Mouse (Mus musculus): ENCODE measurements around the gene Ryr2. TPM values are rescaled to one million over a fixed set of nuclear protein-coding genes. Genes with fewer than 3 reads are reported as not detected.
"Not testable (repeated sequence)": the region's sequence is repeated elsewhere in the genome, so short reads cannot be mapped to it uniquely, and the experiment has no call there.

The Ryr2 gene
- polyA plus RNA-seq, 1 experiment from 2014 or later, result 0.80 TPM

- ATAC-seq (replicated peaks; ENCODE audit: insufficient number of reproducible peaks, low FRiP score, low TSS enrichment, low read depth), result no peak
Observed at GRCm38 (mm10) chr13:11595431-11595830, 511.3 kb downstream of the Ryr2 start.

DNA sequence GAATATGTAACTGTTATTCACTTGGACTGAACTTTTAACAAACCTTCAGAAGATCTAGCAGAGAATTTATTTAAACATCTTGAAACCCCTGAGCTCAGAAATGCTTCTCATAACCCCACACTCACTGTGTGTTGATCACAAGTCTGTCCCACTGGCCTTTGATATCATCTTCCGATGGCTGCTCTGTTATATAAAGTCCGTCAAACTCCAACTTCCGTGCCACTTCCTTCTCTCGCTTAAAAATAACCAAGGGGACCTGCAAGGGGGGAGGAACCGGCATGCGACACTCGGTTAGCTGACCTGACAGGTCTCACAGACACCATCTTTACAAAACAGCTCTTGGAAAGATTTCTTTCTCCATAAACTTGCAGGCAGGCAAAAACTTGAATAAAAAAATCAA, 521.5 kb downstream of the Ryr2 start:
- ATAC-seq (replicated peaks; ENCODE audit: insufficient number of reproducible peaks, low FRiP score, low TSS enrichment, low read depth) (no peak), DNase-seq (ENCODE audit: low spot score) (no peak)
- H3K27me3 ChIP-seq (ENCODE audit: control insufficient read depth, insufficient read depth, low read length), result no peaks in the 10 kb centered on the region
- H3K36me3 ChIP-seq (replicated peaks; ENCODE audit: control insufficient read depth, insufficient read depth, low read depth, low read length), result no peaks in the 10 kb centered on the region
- no peak overlapping the region for H3K4me2 ChIP-seq (ENCODE audit: low read depth, low read length)
- H3K9ac ChIP-seq (replicated peaks; ENCODE audit: low read length), result no peak overlapping the region
- no peaks in the 10 kb centered on the region for H3K4me1 ChIP-seq (ENCODE audit: control insufficient read depth, insufficient read depth, low read length)
- H3K4me3 ChIP-seq (ENCODE audit: low read depth, low read length), result no peak overlapping the region
- no peaks in the 10 kb centered on the region for H3K9me3 ChIP-seq (replicated peaks; ENCODE audit: control insufficient read depth, low read length)
- 83% methylated on average over 7 of the region's 7 CpGs for WGBS
- H3K27ac ChIP-seq (replicated peaks; ENCODE audit: low read depth, low read length), result no peak overlapping the region

More at GRCm38 (mm10) chr13:11595431-11595830, 511.3 kb downstream of the Ryr2 start:
- Histone ChIP-seq H3K4me1 (ENCODE audit: control insufficient read depth, insufficient read depth, low read length) (no peaks in the 10 kb centered on the region), H3K36me3 (replicated peaks; ENCODE audit: control insufficient read depth, insufficient read depth, low read depth, low read length) (no peaks in the 10 kb centered on the region), H3K9me3 (replicated peaks; ENCODE audit: control insufficient read depth, low read length) (no peaks in the 10 kb centered on the region), H3K27ac (replicated peaks; ENCODE audit: low read depth, low read length) (no peak overlapping the region), H3K27me3 (ENCODE audit: control insufficient read depth, insufficient read depth, low read length) (no peaks in the 10 kb centered on the region), H3K4me3 (ENCODE audit: low read depth, low read length) (no peak overlapping the region), H3K9ac (replicated peaks; ENCODE audit: low read length) (no peak overlapping the region), H3K4me2 (ENCODE audit: low read depth, low read length) (no peak overlapping the region)
- WGBS, result 87% methylated on average over 9 of the region's 9 CpGs
- no peak for DNase-seq (ENCODE audit: low spot score)

- ATAC-seq (replicated peaks; ENCODE audit: insufficient number of reproducible peaks, low FRiP score, low TSS enrichment, low read depth) (peak; percentile 52; the same call in 1 of the 2 replicates), DNase-seq (ENCODE audit: low spot score) (no peak)
- Histone ChIP-seq H3K4me1 (ENCODE audit: control insufficient read depth, insufficient read depth, low read length) (no peaks in the 10 kb centered on the region), H3K27ac (replicated peaks; ENCODE audit: low read depth, low read length) (no peak overlapping the region), H3K36me3 (replicated peaks; ENCODE audit: control insufficient read depth, insufficient read depth, low read depth, low read length) (no peaks in the 10 kb centered on the region), H3K4me2 (ENCODE audit: low read depth, low read length) (no peak overlapping the region), H3K9me3 (replicated peaks; ENCODE audit: control insufficient read depth, low read length) (no peaks in the 10 kb centered on the region), H3K4me3 (ENCODE audit: low read depth, low read length) (no peak overlapping the region), H3K9ac (replicated peaks; ENCODE audit: low read length) (no peak overlapping the region), H3K27me3 (ENCODE audit: control insufficient read depth, insufficient read depth, low read length) (no peaks in the 10 kb centered on the region)
- WGBS, result 46% methylated on average over 2 of the region's 2 CpGs
Observed at GRCm38 (mm10) chr13:11572552-11572951, 534.2 kb downstream of the Ryr2 start.

- H3K36me3 ChIP-seq (replicated peaks; ENCODE audit: control insufficient read depth, insufficient read depth, low read depth, low read length), result no peaks in the 10 kb centered on the region
- H3K4me2 ChIP-seq (ENCODE audit: low read depth, low read length), result no peak overlapping the region
- DNase-seq (ENCODE audit: low spot score) (no peak), ATAC-seq (replicated peaks; ENCODE audit: insufficient number of reproducible peaks, low FRiP score, low TSS enrichment, low read depth) (no peak)
- no peak overlapping the region for H3K27ac ChIP-seq (replicated peaks; ENCODE audit: low read depth, low read length)
- no peak overlapping the region for H3K9ac ChIP-seq (replicated peaks; ENCODE audit: low read length)
- no peak overlapping the region for H3K4me3 ChIP-seq (ENCODE audit: low read depth, low read length)
- H3K27me3 ChIP-seq (ENCODE audit: control insufficient read depth, insufficient read depth, low read length), result no peaks in the 10 kb centered on the region
- no peaks in the 10 kb centered on the region for H3K9me3 ChIP-seq (replicated peaks; ENCODE audit: control insufficient read depth, low read length)
- no peaks in the 10 kb centered on the region for H3K4me1 ChIP-seq (ENCODE audit: control insufficient read depth, insufficient read depth, low read length)
Observed at GRCm38 (mm10) chr13:11567376-11567775, 539.4 kb downstream of the Ryr2 start.

- H3K9me3 ChIP-seq (replicated peaks; ENCODE audit: control insufficient read depth, low read length), result no peaks in the 10 kb centered on the region
- H3K4me1 ChIP-seq (ENCODE audit: control insufficient read depth, insufficient read depth, low read length), result no peaks in the 10 kb centered on the region
- H3K4me3 ChIP-seq (ENCODE audit: low read depth, low read length), result no peak overlapping the region
- H3K27me3 ChIP-seq (ENCODE audit: control insufficient read depth, insufficient read depth, low read length), result no peaks in the 10 kb centered on the region
- 69% methylated on average over 9 of the region's 9 CpGs for WGBS
- H3K4me2 ChIP-seq (ENCODE audit: low read depth, low read length), result no peak overlapping the region
- ATAC-seq (replicated peaks; ENCODE audit: insufficient number of reproducible peaks, low FRiP score, low TSS enrichment, low read depth), result no peak
- H3K9ac ChIP-seq (replicated peaks; ENCODE audit: low read length), result no peak overlapping the region
- no peaks in the 10 kb centered on the region for H3K36me3 ChIP-seq (replicated peaks; ENCODE audit: control insufficient read depth, insufficient read depth, low read depth, low read length)
- no peak for DNase-seq (ENCODE audit: low spot score)
- no peak overlapping the region for H3K27ac ChIP-seq (replicated peaks; ENCODE audit: low read depth, low read length)
Observed at GRCm38 (mm10) chr13:11566486-11566885, 540.3 kb downstream of the Ryr2 start.

DNA sequence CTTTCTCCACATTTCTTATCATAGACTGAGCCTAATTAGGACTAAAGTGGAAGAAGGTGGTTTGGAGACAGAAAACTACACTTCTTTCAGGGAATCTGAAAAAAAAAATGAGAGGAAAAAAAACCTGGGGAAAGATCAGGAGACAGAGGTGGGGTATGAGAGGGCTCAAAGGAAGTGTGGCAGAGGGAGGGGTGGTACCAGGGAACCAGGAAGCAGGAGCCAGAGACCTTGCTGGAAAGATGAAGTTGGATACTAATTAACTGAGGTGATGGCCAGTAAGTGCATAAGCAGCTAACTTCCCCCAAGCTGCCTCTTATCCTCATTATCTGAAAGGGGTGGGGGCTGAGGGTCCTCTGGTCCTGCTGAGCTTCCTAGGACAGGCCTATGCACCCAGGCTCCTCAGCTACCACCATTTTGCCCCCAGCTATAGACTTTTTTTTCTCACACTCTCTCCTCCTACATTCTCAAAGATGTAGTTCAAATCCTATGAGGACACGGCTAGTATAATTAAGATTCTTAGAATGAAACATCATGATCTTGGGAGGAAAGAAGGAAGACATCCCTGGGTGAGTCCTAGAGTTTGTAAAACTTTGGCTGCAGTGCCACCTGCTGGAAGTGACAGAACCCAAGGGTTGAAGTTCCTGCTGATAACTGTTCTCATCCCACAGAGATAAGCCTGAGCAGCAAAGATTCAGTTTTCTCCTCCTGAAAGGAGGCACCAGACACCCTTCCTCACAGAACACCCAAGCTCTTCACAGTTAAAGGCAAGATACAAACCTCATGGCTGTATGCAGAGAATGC, 543.3 kb downstream of the Ryr2 start:
- peak; percentile 48; the same call in 1 of the 2 replicates for ATAC-seq (replicated peaks; ENCODE audit: insufficient number of reproducible peaks, low FRiP score, low TSS enrichment, low read depth)
- peak; percentile 64 for DNase-seq (ENCODE audit: low spot score)
- WGBS, result 24% methylated on average over 1 of the region's 1 CpGs
- Histone ChIP-seq H3K9ac (replicated peaks; ENCODE audit: low read length) (no peak overlapping the region), H3K36me3 (replicated peaks; ENCODE audit: control insufficient read depth, insufficient read depth, low read depth, low read length) (no peaks in the 10 kb centered on the region), H3K4me2 (ENCODE audit: low read depth, low read length) (no peak overlapping the region), H3K27ac (replicated peaks; ENCODE audit: low read depth, low read length) (no peak overlapping the region), H3K9me3 (replicated peaks; ENCODE audit: control insufficient read depth, low read length) (no peaks in the 10 kb centered on the region), H3K27me3 (ENCODE audit: control insufficient read depth, insufficient read depth, low read length) (no peaks in the 10 kb centered on the region), H3K4me3 (ENCODE audit: low read depth, low read length) (no peak overlapping the region), H3K4me1 (ENCODE audit: control insufficient read depth, insufficient read depth, low read length) (no peaks in the 10 kb centered on the region)

GRCm38 (mm10) chr13:11549644-11550043, 557.1 kb downstream of the Ryr2 start:
- Histone ChIP-seq H3K9ac (replicated peaks; ENCODE audit: low read length) (no peak overlapping the region), H3K9me3 (replicated peaks; ENCODE audit: control insufficient read depth, low read length) (no peaks in the 10 kb centered on the region), H3K4me2 (ENCODE audit: low read depth, low read length) (no peak overlapping the region), H3K27ac (replicated peaks; ENCODE audit: low read depth, low read length) (no peak overlapping the region), H3K27me3 (ENCODE audit: control insufficient read depth, insufficient read depth, low read length) (no peaks in the 10 kb centered on the region), H3K36me3 (replicated peaks; ENCODE audit: control insufficient read depth, insufficient read depth, low read depth, low read length) (no peaks in the 10 kb centered on the region), H3K4me3 (ENCODE audit: low read depth, low read length) (no peak overlapping the region), H3K4me1 (ENCODE audit: control insufficient read depth, insufficient read depth, low read length) (no peaks in the 10 kb centered on the region)
- ATAC-seq (replicated peaks; ENCODE audit: insufficient number of reproducible peaks, low FRiP score, low TSS enrichment, low read depth) (no peak), DNase-seq (ENCODE audit: low spot score) (no peak)
- WGBS, result 92% methylated on average over 3 of the region's 3 CpGs

DNA sequence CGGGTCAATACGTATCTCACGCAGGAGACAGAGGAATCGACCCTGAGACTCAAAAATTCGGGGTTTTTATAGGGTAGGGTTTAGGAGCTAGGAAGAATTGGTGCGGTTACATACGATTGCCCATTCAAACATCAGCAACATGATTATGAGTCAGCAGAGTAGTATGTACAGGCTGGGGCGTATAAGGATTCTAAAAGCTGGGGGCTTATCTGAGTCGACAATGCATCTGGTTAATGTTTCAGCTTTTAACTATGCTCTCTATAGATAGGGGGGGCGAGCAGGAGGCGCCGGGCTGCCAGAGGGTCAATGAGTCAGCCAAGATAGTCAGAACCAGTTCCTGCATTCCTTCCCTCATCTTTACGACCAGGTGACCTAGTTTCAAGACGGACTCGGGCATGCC, 557.6 kb downstream of the Ryr2 start:
- WGBS, result 82% methylated on average over 15 of the region's 15 CpGs
- not testable (repeated sequence) for H3K4me3 ChIP-seq (ENCODE audit: low read depth, low read length); ATAC-seq (replicated peaks; ENCODE audit: insufficient number of reproducible peaks, low FRiP score, low TSS enrichment, low read depth); H3K9me3 ChIP-seq (replicated peaks; ENCODE audit: control insufficient read depth, low read length); H3K27me3 ChIP-seq (ENCODE audit: control insufficient read depth, insufficient read depth, low read length); DNase-seq (ENCODE audit: low spot score); H3K27ac ChIP-seq (replicated peaks; ENCODE audit: low read depth, low read length); H3K9ac ChIP-seq (replicated peaks; ENCODE audit: low read length); H3K4me1 ChIP-seq (ENCODE audit: control insufficient read depth, insufficient read depth, low read length); H3K4me2 ChIP-seq (ENCODE audit: low read depth, low read length); H3K36me3 ChIP-seq (replicated peaks; ENCODE audit: control insufficient read depth, insufficient read depth, low read depth, low read length)
